Mouse (Mus musculus): ENCODE measurements around the gene Plcxd2. TPM values are rescaled to one million over a fixed set of nuclear protein-coding genes. Genes with fewer than 3 reads are reported as not detected.

Plcxd2 gene
- polyA plus RNA-seq, 1 experiment from 2014 or later = 1.7 TPM

- Histone ChIP-seq H3K36me3 (ENCODE audit: control insufficient read depth, insufficient read depth, low read length) (no peaks in the 10 kb centered on the region), H3K4me1 (replicated peaks; ENCODE audit: control insufficient read depth, insufficient read depth, low read length) (no peaks in the 10 kb centered on the region), H3K9me3 (ENCODE audit: control insufficient read depth, low read length) (no peaks in the 10 kb centered on the region), H3K9ac (ENCODE audit: low read length) (no peak overlapping the region), H3K4me2 (ENCODE audit: low read length) (no peak overlapping the region), H3K27ac (ENCODE audit: low read depth) (no peak overlapping the region), H3K4me3 (ENCODE audit: low read depth, low read length) (no peak overlapping the region), H3K27me3 (replicated peaks; ENCODE audit: control insufficient read depth, insufficient read depth, low read length) (no peaks in the 10 kb centered on the region)
- DNase-seq (ENCODE audit: low spot score) (no peak), ATAC-seq (replicated peaks; ENCODE audit: low FRiP score, low TSS enrichment, low read depth) (no peak)
- 73% methylated on average over 4 of the region's 4 CpGs for WGBS
Observed at GRCm38 (mm10) chr16:46019799-46020198, 9.8 kb upstream of the Plcxd2 start.

- H3K36me3 ChIP-seq (ENCODE audit: control insufficient read depth, insufficient read depth, low read length) = no peaks in the 10 kb centered on the region
- DNase-seq (ENCODE audit: low spot score) (no peak), ATAC-seq (replicated peaks; ENCODE audit: low FRiP score, low TSS enrichment, low read depth) (no peak)
- H3K4me3 ChIP-seq (ENCODE audit: low read depth, low read length) = no peak overlapping the region
- no peaks in the 10 kb centered on the region for H3K4me1 ChIP-seq (replicated peaks; ENCODE audit: control insufficient read depth, insufficient read depth, low read length)
- no peak overlapping the region for H3K27ac ChIP-seq (ENCODE audit: low read depth)
- no peak overlapping the region for H3K9ac ChIP-seq (ENCODE audit: low read length)
- no peaks in the 10 kb centered on the region for H3K27me3 ChIP-seq (replicated peaks; ENCODE audit: control insufficient read depth, insufficient read depth, low read length)
- H3K9me3 ChIP-seq (ENCODE audit: control insufficient read depth, low read length) = no peaks in the 10 kb centered on the region
- H3K4me2 ChIP-seq (ENCODE audit: low read length) = no peak overlapping the region
- 44% methylated on average over 1 of the region's 1 CpGs for WGBS
Observed at GRCm38 (mm10) chr16:46019359-46019758, 9.3 kb upstream of the Plcxd2 start.

GRCm38 (mm10) chr16:46011696-46012095, 1.7 kb upstream of the Plcxd2 start:
- H3K27me3 ChIP-seq (replicated peaks; ENCODE audit: control insufficient read depth, insufficient read depth, low read length) = no peaks in the 10 kb centered on the region
- no peak overlapping the region for H3K9ac ChIP-seq (ENCODE audit: low read length)
- no peaks in the 10 kb centered on the region; the same call in 1 of the 2 replicates for H3K4me1 ChIP-seq (replicated peaks; ENCODE audit: control insufficient read depth, insufficient read depth, low read length)
- H3K4me3 ChIP-seq (ENCODE audit: low read depth, low read length) = no peak overlapping the region
- no peak for DNase-seq (ENCODE audit: low spot score)
- no peak overlapping the region; the same call in 1 of the 2 replicates for H3K4me2 ChIP-seq (ENCODE audit: low read length)
- H3K27ac ChIP-seq (ENCODE audit: low read depth) = no peak overlapping the region
- no peaks in the 10 kb centered on the region for H3K9me3 ChIP-seq (ENCODE audit: control insufficient read depth, low read length)
- WGBS = 79% methylated on average over 1 of the region's 1 CpGs
- no peak for ATAC-seq (replicated peaks; ENCODE audit: low FRiP score, low TSS enrichment, low read depth)
- no peaks in the 10 kb centered on the region for H3K36me3 ChIP-seq (ENCODE audit: control insufficient read depth, insufficient read depth, low read length)

GRCm38 (mm10) chr16:46010906-46011220, 845 bp upstream of the Plcxd2 start:
- no peaks in the 10 kb centered on the region for H3K9me3 ChIP-seq (ENCODE audit: control insufficient read depth, low read length)
- H3K4me3 ChIP-seq (ENCODE audit: low read depth, low read length) = peak overlapping the region; percentile 64
- H3K27ac ChIP-seq (ENCODE audit: low read depth) = peak overlapping the region; percentile 81
- H3K9ac ChIP-seq (ENCODE audit: low read length) = peak overlapping the region; percentile 54
- 5% methylated on average over 5 of the region's 5 CpGs for WGBS
- ATAC-seq (replicated peaks; ENCODE audit: low FRiP score, low TSS enrichment, low read depth) (peak; percentile 54), DNase-seq (ENCODE audit: low spot score) (no peak)
- no peaks in the 10 kb centered on the region for H3K36me3 ChIP-seq (ENCODE audit: control insufficient read depth, insufficient read depth, low read length)
- H3K4me1 ChIP-seq (replicated peaks; ENCODE audit: control insufficient read depth, insufficient read depth, low read length) = no peaks in the 10 kb centered on the region; the same call in 1 of the 2 replicates
- H3K4me2 ChIP-seq (ENCODE audit: low read length) = peak overlapping the region; percentile 91
- H3K27me3 ChIP-seq (replicated peaks; ENCODE audit: control insufficient read depth, insufficient read depth, low read length) = no peaks in the 10 kb centered on the region

GRCm38 (mm10) chr16:46009717-46010116, 301 bp downstream of the Plcxd2 start:
- Histone ChIP-seq H3K9me3 (ENCODE audit: control insufficient read depth, low read length) (no peaks in the 10 kb centered on the region), H3K4me1 (replicated peaks; ENCODE audit: control insufficient read depth, insufficient read depth, low read length) (no peaks in the 10 kb centered on the region; the same call in 1 of the 2 replicates), H3K27me3 (replicated peaks; ENCODE audit: control insufficient read depth, insufficient read depth, low read length) (no peaks in the 10 kb centered on the region), H3K4me3 (ENCODE audit: low read depth, low read length) (peak overlapping the region; percentile 64), H3K36me3 (ENCODE audit: control insufficient read depth, insufficient read depth, low read length) (no peaks in the 10 kb centered on the region), H3K9ac (ENCODE audit: low read length) (peak overlapping the region; percentile 54), H3K4me2 (ENCODE audit: low read length) (peak overlapping the region; percentile 91), H3K27ac (ENCODE audit: low read depth) (no peak overlapping the region)
- ATAC-seq (replicated peaks; ENCODE audit: low FRiP score, low TSS enrichment, low read depth) (no peak; the same call in 1 of the 2 replicates), DNase-seq (ENCODE audit: low spot score) (no peak)
- WGBS = 1% methylated on average over 13 of the region's 13 CpGs

DNA sequence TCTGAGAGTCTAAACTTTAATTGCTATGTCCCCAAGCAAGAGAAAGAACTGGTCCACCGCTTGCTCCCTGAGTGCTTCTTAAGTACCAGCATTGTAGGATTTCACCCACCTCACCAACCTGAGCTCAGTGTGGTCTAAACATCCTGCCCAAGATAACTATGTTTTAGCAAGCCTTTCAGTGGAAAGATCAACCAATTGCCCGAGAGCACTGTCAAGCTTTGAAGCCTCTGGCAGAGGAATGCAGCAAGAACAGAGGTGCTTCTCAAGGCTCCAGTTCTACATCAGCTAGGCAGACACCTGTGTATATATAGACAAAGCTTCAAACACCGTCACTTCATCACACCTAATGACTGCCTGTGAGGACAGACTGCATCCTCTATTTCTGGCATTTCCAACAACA, 1.3 kb downstream of the Plcxd2 start:
- Histone ChIP-seq H3K4me2 (ENCODE audit: low read length) (peak overlapping the region; percentile 91), H3K9me3 (ENCODE audit: control insufficient read depth, low read length) (no peaks in the 10 kb centered on the region), H3K27ac (ENCODE audit: low read depth) (no peak overlapping the region), H3K4me1 (replicated peaks; ENCODE audit: control insufficient read depth, insufficient read depth, low read length) (no peaks in the 10 kb centered on the region; the same call in 1 of the 2 replicates), H3K9ac (ENCODE audit: low read length) (no peak overlapping the region), H3K36me3 (ENCODE audit: control insufficient read depth, insufficient read depth, low read length) (no peaks in the 10 kb centered on the region), H3K27me3 (replicated peaks; ENCODE audit: control insufficient read depth, insufficient read depth, low read length) (no peaks in the 10 kb centered on the region), H3K4me3 (ENCODE audit: low read depth, low read length) (no peak overlapping the region)
- no peak for DNase-seq (ENCODE audit: low spot score)
- no peak for ATAC-seq (replicated peaks; ENCODE audit: low FRiP score, low TSS enrichment, low read depth)
- WGBS = 70% methylated on average over 3 of the region's 3 CpGs

- DNase-seq (ENCODE audit: low spot score) (no peak), ATAC-seq (replicated peaks; ENCODE audit: low FRiP score, low TSS enrichment, low read depth) (no peak)
- no peaks in the 10 kb centered on the region for H3K36me3 ChIP-seq (ENCODE audit: control insufficient read depth, insufficient read depth, low read length)
- H3K27ac ChIP-seq (ENCODE audit: low read depth) = no peak overlapping the region
- H3K4me3 ChIP-seq (ENCODE audit: low read depth, low read length) = no peak overlapping the region
- H3K9me3 ChIP-seq (ENCODE audit: control insufficient read depth, low read length) = no peaks in the 10 kb centered on the region
- no peaks in the 10 kb centered on the region for H3K27me3 ChIP-seq (replicated peaks; ENCODE audit: control insufficient read depth, insufficient read depth, low read length)
- 79% methylated on average over 5 of the region's 5 CpGs for WGBS
- H3K4me1 ChIP-seq (replicated peaks; ENCODE audit: control insufficient read depth, insufficient read depth, low read length) = no peaks in the 10 kb centered on the region; the same call in 1 of the 2 replicates
- H3K9ac ChIP-seq (ENCODE audit: low read length) = no peak overlapping the region
- no peak overlapping the region for H3K4me2 ChIP-seq (ENCODE audit: low read length)
Observed at GRCm38 (mm10) chr16:46008036-46008605, 1.9 kb downstream of the Plcxd2 start.

GRCm38 (mm10) chr16:46006261-46006660, 3.8 kb downstream of the Plcxd2 start:
- Histone ChIP-seq H3K4me3 (ENCODE audit: low read depth, low read length) (no peak overlapping the region), H3K9ac (ENCODE audit: low read length) (no peak overlapping the region), H3K9me3 (ENCODE audit: control insufficient read depth, low read length) (no peaks in the 10 kb centered on the region), H3K36me3 (ENCODE audit: control insufficient read depth, insufficient read depth, low read length) (no peaks in the 10 kb centered on the region), H3K27me3 (replicated peaks; ENCODE audit: control insufficient read depth, insufficient read depth, low read length) (no peaks in the 10 kb centered on the region), H3K4me1 (replicated peaks; ENCODE audit: control insufficient read depth, insufficient read depth, low read length) (no peaks in the 10 kb centered on the region; the same call in 1 of the 2 replicates), H3K4me2 (ENCODE audit: low read length) (no peak overlapping the region), H3K27ac (ENCODE audit: low read depth) (no peak overlapping the region)
- ATAC-seq (replicated peaks; ENCODE audit: low FRiP score, low TSS enrichment, low read depth) = no peak
- DNase-seq (ENCODE audit: low spot score) = no peak
- 80% methylated on average over 10 of the region's 10 CpGs for WGBS

DNA sequence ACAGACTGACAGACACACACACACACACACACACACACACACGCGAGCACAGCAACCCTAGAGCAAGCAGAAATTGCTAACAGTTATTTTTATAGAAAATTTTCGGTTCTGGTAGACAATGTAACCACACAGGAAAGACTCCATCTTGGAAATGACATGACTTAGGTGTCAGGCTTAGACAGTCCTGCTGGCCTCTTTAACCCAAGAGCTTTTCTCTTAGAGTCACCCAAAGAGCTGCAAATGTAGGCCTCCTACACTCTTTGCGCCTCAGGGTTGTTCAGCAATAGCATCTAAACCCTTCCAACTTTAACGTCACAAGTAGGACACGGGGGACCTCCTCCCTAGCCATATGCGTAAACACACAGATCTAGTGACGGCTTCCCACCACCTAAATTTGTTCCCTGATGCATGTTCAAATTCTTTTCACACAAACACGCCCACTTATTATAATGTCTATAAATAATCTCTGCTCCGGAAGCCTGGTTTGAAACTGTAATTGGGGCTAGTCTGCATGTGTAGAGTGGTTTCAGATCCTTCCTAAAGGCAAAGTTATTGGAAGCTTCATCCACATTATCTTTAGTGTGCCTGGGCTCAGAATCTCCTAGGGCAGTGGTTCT, 8.4 kb downstream of the Plcxd2 start:
- Histone ChIP-seq H3K4me2 (ENCODE audit: low read length) (no peak overlapping the region), H3K9me3 (ENCODE audit: control insufficient read depth, low read length) (no peaks in the 10 kb centered on the region), H3K9ac (ENCODE audit: low read length) (no peak overlapping the region), H3K27me3 (replicated peaks; ENCODE audit: control insufficient read depth, insufficient read depth, low read length) (no peaks in the 10 kb centered on the region), H3K4me3 (ENCODE audit: low read depth, low read length) (no peak overlapping the region), H3K4me1 (replicated peaks; ENCODE audit: control insufficient read depth, insufficient read depth, low read length) (no peaks in the 10 kb centered on the region), H3K27ac (ENCODE audit: low read depth) (no peak overlapping the region), H3K36me3 (ENCODE audit: control insufficient read depth, insufficient read depth, low read length) (no peaks in the 10 kb centered on the region)
- WGBS = 82% methylated on average over 10 of the region's 10 CpGs
- DNase-seq (ENCODE audit: low spot score) (no peak), ATAC-seq (replicated peaks; ENCODE audit: low FRiP score, low TSS enrichment, low read depth) (no peak)

All from intestine, embryonic 14.5 days (tissue).